Mouse (Mus musculus): ENCODE results near the gene Agmo.
A peak's percentile ranks its signal among the peaks of the same experiment; 100 is the strongest.

Gene Agmo

DNA sequence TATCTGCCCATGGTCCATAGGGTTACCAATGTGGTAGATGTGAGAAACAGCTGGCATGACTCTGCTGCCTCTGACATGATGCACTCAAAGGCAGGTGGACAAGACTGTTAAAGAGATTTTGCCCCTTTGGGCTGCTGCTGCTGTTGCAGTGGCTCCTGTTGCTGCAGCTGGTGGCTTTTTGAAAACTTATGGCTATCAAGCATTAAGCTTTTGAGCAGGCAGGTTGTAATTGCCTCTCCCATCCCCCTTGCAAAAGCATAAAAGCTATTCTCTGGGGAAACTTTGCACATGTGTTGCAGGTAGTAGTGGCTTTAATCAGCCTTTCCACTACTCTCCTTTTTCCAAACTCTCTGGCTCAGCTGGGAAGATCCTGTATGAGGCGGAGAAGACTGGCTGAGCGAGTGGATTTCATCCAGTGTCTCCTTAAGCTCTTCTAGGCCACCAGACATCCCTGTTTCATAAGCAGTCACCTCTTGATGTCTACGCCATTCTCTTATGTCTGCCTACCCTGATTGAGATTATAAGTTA, 201.1 kb downstream of the Agmo start:
- no peak for DNase-seq

GRCm38 (mm10) chr12:37445255-37445654, 203.8 kb downstream of the Agmo start:
- no peak for DNase-seq

DNA sequence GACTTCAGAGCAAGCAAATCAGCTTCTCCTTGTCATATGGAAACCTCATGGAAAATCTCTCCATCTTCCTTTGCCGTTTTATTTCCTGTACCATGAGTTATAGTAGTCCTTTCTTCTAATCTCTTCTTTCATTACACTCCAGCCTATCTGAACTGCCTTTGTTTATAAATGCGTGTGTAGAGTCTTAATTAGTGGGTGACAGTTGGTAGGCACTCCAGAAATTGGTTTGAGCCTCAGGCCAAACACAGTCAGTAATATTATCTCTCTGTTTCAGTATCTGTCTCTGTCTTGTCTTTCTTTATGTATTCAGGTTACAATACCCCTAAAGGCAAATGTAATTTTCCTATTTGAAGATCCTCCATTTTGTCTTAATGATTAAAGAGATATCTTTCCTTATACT, 208.2 kb downstream of the Agmo start:
- DNase-seq = no peak

- peak; percentile 37 to 59 for DNase-seq
Observed at GRCm38 (mm10) chr12:37450366-37451156, 209.1 kb downstream of the Agmo start.

- DNase-seq = no peak
Observed at GRCm38 (mm10) chr12:37471631-37472030, 230.2 kb downstream of the Agmo start.

DNA sequence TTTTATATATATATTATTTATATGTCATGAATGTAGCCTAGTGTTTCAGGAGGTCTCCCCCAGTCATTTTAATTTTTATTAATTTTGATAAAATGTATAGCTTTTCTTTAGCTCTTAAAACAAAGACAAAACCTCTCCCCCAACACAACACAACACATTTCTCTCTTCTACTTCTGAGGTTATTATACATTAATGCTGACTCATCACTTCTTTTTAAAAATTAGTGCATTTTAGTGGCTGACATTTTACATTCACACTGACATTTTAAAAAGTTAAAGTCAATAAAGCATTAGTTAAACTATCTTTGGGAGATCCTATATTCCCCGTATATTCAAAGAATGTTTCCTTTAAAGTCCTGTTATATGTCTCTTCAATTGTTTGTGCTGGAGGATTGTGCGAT, 235.4 kb downstream of the Agmo start:
- no peak for DNase-seq

- no peak for DNase-seq
Observed at GRCm38 (mm10) chr12:37487991-37488390, 246.6 kb downstream of the Agmo start.

GRCm38 (mm10) chr12:37498871-37499270, 257.4 kb downstream of the Agmo start:
- no peak for DNase-seq

DNA sequence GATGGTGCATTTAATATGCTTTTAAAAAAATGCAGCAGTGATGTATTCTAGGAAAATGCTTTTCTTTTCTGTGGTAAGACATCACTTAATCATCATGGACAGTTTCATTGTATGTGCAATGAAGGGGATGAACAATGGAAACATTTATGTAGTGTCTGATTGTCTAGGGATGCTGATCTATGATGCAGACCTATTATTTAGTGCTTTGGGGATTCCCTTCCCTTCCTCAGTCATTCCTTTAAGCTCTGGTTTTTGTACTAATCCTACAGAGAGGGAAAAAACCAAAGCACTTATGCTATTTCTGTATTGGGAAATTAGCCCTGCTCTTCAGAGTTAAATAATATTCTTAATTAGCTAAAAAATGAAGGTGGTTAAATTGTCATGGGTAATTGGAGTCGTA, 266.0 kb downstream of the Agmo start:
- no peak for DNase-seq

GRCm38 (mm10) chr12:37507826-37508225, 266.4 kb downstream of the Agmo start:
- no peak for DNase-seq

- no peak for DNase-seq
Observed at GRCm38 (mm10) chr12:37521772-37522171, 280.3 kb downstream of the Agmo start.

DNA sequence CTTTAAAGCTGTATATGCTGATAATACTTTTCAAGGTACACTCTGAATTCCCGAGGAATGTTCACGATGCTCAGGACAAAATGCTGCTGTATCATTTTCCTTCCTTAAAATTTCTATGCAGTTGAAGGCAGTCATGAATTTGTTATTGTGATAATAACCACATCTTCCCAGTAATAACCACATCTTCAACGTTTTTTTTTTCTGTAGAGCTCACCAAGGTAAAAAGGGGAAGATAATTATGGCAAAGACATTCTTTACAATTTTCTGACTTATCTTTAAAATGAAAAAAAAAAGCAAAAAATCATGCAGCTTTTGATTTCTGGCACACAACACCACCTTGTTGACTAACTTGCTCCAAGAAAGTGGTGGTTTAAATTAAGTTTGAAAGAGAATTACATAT, 283.2 kb downstream of the Agmo start:
- no peak for DNase-seq

DNA sequence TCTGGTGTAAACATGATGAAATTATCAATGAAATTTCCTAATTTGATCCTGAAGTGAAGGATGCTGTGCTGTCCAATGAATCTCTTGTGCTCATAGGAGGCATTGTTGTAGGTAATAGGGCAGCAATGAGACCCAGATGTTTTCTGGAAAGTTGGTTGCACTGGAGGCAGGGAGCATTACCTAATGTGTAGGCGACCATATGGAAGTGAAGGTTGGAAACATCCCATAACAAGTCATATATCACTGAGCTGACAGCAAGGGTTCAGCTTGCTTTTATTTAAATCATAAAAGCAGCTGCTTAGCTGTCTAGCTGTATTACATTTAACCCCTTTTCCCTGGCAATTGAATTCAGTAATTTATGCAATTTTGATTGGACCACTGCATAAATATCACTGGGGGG, 299.6 kb downstream of the Agmo start:
- DNase-seq = no peak

DNA sequence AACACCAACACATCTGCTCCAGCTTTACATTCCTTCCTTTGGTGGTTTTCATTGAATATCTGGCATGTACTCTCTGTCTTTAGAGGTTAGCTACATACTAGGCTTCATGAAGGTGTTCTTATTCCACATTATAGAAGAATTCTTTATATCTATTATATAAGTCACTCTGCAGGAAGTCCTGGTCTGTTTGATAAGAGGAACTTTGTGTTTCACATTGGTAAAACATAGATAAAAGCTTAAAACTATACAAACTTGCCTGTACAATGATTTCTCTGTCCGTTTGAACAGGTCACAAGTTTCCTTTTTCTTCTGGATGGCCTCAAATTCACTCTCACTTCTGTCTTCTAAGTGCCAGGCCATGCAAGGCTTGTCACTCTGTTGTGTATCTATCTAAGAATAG, 316.8 kb downstream of the Agmo start:
- DNase-seq = no peak

DNA sequence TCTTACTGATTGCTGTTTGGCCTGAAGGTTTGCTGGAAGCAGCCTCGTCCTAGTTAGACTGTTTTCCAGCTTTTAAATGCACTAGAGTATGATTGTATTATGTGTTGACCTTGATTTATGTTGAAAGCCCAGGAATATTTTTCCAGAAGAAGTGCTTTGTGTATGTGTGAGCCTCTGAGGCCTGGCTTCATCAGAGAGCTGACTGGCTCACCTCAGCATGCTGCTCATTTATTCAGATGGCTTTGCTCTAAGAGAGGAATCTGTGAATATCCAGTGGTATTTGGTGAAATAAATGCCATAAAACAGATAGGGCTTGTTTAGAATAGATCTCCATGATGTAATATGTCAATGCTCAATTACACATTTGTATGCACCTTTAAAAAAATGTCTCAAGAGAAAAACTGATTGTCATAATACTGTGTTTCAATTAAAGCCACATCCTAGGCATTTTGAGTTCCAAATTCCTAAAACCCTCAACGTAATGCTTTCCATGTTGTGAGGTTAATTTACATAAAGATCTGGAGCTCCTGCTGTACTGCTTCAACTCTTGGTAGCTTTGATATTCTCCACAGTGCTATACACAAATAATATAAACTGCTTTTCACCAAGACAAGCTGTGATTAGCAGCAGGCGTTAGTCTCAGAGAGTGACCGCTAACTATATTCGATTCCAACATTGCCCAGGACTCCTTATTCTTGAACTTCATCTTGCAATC, 324.6 kb downstream of the Agmo start:
- no peak for DNase-seq

GRCm38 (mm10) chr12:37571922-37572321, 330.5 kb downstream of the Agmo start:
- no peak for DNase-seq

GRCm38 (mm10) chr12:37582777-37583176, 341.3 kb downstream of the Agmo start:
- no peak for DNase-seq

DNA sequence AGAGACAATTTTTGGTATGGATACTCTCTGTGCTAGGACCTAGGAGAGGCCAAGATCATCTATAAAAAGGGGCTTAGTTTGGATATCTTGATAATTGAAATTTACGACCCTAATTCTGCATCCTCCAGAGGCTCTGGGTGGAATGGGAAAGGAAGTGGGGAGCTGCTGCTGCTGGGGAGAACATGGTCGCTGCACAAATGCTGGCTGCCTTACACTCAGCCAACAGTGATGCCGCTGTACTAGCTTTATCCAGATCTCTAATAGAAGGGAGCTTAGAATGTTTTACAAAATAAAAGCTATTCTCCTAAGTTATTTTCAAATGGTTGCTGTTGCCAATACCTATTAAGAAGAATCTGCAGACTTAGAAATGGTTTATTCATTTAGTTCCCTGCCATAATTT, 351.4 kb downstream of the Agmo start:
- no peak for DNase-seq

DNA sequence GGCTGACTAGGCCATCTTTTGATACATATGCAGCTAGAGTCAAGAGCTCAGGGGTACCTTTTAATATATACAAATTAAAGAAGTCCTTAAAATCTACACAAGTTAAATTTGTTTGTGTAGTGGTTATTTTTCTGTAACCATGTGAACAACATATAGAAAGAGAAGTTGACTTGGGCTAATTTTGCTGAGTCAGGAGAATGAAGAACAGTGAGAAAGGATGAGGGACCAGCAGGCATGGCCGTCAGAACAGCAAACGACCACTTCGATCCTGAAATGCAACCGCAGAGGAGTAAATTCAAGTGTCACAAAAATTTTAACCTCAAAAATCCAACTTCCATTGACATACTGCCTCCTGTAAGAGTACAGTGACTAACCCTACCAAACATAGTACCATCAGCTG, 371.4 kb downstream of the Agmo start:
- DNase-seq = no peak

DNA sequence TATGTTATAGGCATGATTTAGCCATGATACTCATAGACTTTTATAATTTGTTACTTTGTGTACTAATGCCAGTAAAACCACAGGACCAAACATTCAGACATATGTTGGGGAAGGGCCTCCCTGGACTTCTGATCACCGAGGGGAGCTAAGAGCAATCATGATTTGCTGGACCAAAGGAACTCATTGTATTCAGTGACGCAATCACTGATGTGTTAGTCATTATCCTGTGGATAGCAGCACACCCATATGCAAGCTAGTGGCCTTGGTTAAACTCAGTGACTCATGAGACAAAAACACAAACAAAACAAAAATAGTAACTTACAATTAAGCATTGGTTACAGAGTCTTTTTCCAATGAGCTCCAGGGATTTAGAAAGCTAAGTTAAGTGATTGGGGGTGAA, 373.3 kb downstream of the Agmo start:
- no peak for DNase-seq

GRCm38 (mm10) chr12:37624078-37624477, 382.6 kb downstream of the Agmo start:
- DNase-seq = no peak

Data from cerebellum, postnatal 36 days (tissue).